Mouse (Mus musculus) myocyte (in vitro differentiated cells): ENCODE data around the gene Mnat1. TPM values are rescaled to one million over a fixed set of nuclear protein-coding genes. Genes with fewer than 3 reads are reported as not detected.

Experiments
- H3K27me3 ChIP-seq: one replicate; pipeline ENCODE4 v1.6.1; 2011; ENCODE audit not compliant: control insufficient read depth, insufficient read depth, insufficient read length
- H3K36me3 ChIP-seq: one replicate; pipeline ENCODE4 v1.6.1; 2011; ENCODE audit not compliant: control insufficient read depth, insufficient read depth
- H3K4me2 ChIP-seq: one replicate; pipeline ENCODE4 v1.6.1; 2011; ENCODE audit warnings: low read depth, control low read depth
- H3K4me3 ChIP-seq: one replicate; pipeline ENCODE4 v1.5.1; 2011; ENCODE audit warnings: mild to moderate bottlenecking, control low read depth, moderate library complexity
- H3K79me2 ChIP-seq: one replicate; pipeline ENCODE4 v1.6.1; 2011; ENCODE audit not compliant: control insufficient read depth, insufficient read depth
- H3ac ChIP-seq: one replicate; pipeline ENCODE4 v1.6.1; 2011; ENCODE audit not compliant: control insufficient read depth, insufficient read length
- CEBPB ChIP-seq: IDR thresholded peaks from 2 replicates; pipeline ENCODE4 v1.6.1; 2011; ENCODE audit warnings: mild to moderate bottlenecking, moderate library complexity; ENCODE audit not compliant: poor library complexity, insufficient read depth, severe bottlenecking
- E2F4 ChIP-seq: IDR thresholded peaks from one replicate; pipeline ENCODE4 v1.6.1; 2011; ENCODE audit warnings: mild to moderate bottlenecking, control low read depth, moderate library complexity; ENCODE audit not compliant: insufficient read depth
- MAX ChIP-seq: IDR thresholded peaks from one replicate; pipeline ENCODE4 v1.6.1; 2011; ENCODE audit warnings: low read depth, mild to moderate bottlenecking, control low read depth
- MYOD1 ChIP-seq, 3 experiments: IDR thresholded peaks; one replicate each; pipeline ENCODE4 v1.6.1; 2011; ENCODE audit warnings: control low read depth in 2 of 3, low read depth in 2 of 3, mild to moderate bottlenecking in 2 of 3, moderate library complexity in 1 of 3; ENCODE audit not compliant: insufficient read length in 2 of 3, control insufficient read depth in 1 of 3
- MYOG ChIP-seq, 3 experiments: IDR thresholded peaks; one replicate each; pipeline ENCODE4 v1.6.1; 2011; ENCODE audit warnings: control low read depth in 2 of 3, low read depth in 2 of 3, mild to moderate bottlenecking in 2 of 3; ENCODE audit not compliant: insufficient read length in 2 of 3, control insufficient read depth in 1 of 3, insufficient read depth in 1 of 3
- POLR2A ChIP-seq: IDR thresholded peaks from one replicate; pipeline ENCODE4 v1.6.1; 2011; ENCODE audit warnings: low read depth, mild to moderate bottlenecking, control low read depth, moderate library complexity; ENCODE audit not compliant: insufficient read length
- POLR2AphosphoS2 ChIP-seq: IDR thresholded peaks from one replicate; pipeline ENCODE4 v1.6.1; 2011; ENCODE audit warnings: low read depth, control low read depth; ENCODE audit not compliant: insufficient read length
- REST ChIP-seq: IDR thresholded peaks from one replicate; pipeline ENCODE4 v1.6.1; 2011; ENCODE audit warnings: mild to moderate bottlenecking, control low read depth, moderate library complexity; ENCODE audit not compliant: insufficient read depth, insufficient read length
- SRF ChIP-seq: IDR thresholded peaks from one replicate; pipeline ENCODE4 v1.6.1; 2011; ENCODE audit warnings: low read depth; ENCODE audit not compliant: control insufficient read depth, insufficient read length
- TCF12 ChIP-seq: IDR thresholded peaks from one replicate; pipeline ENCODE4 v1.6.1; 2011; ENCODE audit warnings: mild to moderate bottlenecking, control low read depth; ENCODE audit not compliant: poor library complexity, insufficient read depth, severe bottlenecking
- TCF3 ChIP-seq: IDR thresholded peaks from one replicate; pipeline ENCODE4 v1.6.1; 2011; ENCODE audit warnings: low read depth, control low read depth; ENCODE audit not compliant: insufficient read length
- USF1 ChIP-seq: IDR thresholded peaks from one replicate; pipeline ENCODE4 v1.6.1; 2011; ENCODE audit warnings: low read depth, mild to moderate bottlenecking, control low read depth, moderate library complexity
- polyA plus RNA-seq: library from polyadenylated mRNA; unstranded; fragments of >200 nt; fragmentation: generic; extraction: Trizol; gene quantifications from one replicate; pipeline ENCODE4 v1.2.1, GENCODE M21; 2012; ENCODE audit warnings: missing spikeins

Gene Mnat1
- polyA plus RNA-seq, 1 experiment, result 30.4 TPM

- Histone ChIP-seq H3ac (no peak overlapping the region), H3K4me2 (no peak overlapping the region), H3K4me3 (no peak overlapping the region), H3K79me2 (no peaks in the 10 kb centered on the region), H3K27me3 (no peaks in the 10 kb centered on the region), H3K36me3 (no peaks in the 10 kb centered on the region)
- no peak for TF ChIP-seq MYOG (IDR thresholded peaks at IDR 0.05; ENCODE audit: control insufficient read depth in 1 of 3, insufficient read depth in 1 of 3, insufficient read length in 2 of 3, low read depth in 2 of 3)
- TF ChIP-seq E2F4, result no peak
- no peak for TF ChIP-seq REST
- no peak for TF ChIP-seq USF1
- no peak for TF ChIP-seq MAX
- TF ChIP-seq POLR2A, result no peak
- no peak for TF ChIP-seq TCF3
- no peak for TF ChIP-seq POLR2AphosphoS2
- no peak for TF ChIP-seq MYOD1 (IDR thresholded peaks at IDR 0.05; ENCODE audit: control insufficient read depth in 1 of 3, insufficient read length in 2 of 3, low read depth in 2 of 3)
- TF ChIP-seq CEBPB, result no peak
- TF ChIP-seq SRF, result no peak
- no peak for TF ChIP-seq TCF12
These were observed 36.4 kb upstream of the Mnat1 start for GRCm38 (mm10) chr12:73087086-73087485.

- TF ChIP-seq MYOG (IDR thresholded peaks at IDR 0.05; ENCODE audit: control insufficient read depth in 1 of 3, insufficient read depth in 1 of 3, insufficient read length in 2 of 3, low read depth in 2 of 3) (no peak), SRF (no peak), E2F4 (no peak), USF1 (no peak), MYOD1 (IDR thresholded peaks at IDR 0.05; ENCODE audit: control insufficient read depth in 1 of 3, insufficient read length in 2 of 3, low read depth in 2 of 3) (no peak), POLR2AphosphoS2 (no peak), TCF12 (no peak), POLR2A (no peak), MAX (no peak), REST (no peak), CEBPB (no peak), TCF3 (no peak)
- Histone ChIP-seq H3K4me2 (no peak overlapping the region), H3K36me3 (no peaks in the 10 kb centered on the region), H3K79me2 (no peaks in the 10 kb centered on the region), H3ac (no peak overlapping the region), H3K27me3 (no peaks in the 10 kb centered on the region), H3K4me3 (no peak overlapping the region)
These were observed 35.0 kb upstream of the Mnat1 start for GRCm38 (mm10) chr12:73088500-73088899.

- Histone ChIP-seq H3K4me3 (no peak overlapping the region), H3K79me2 (no peaks in the 10 kb centered on the region), H3K36me3 (no peaks in the 10 kb centered on the region), H3K4me2 (no peak overlapping the region), H3K27me3 (no peaks in the 10 kb centered on the region), H3ac (no peak overlapping the region)
- TF ChIP-seq TCF12, result no peak
These were observed 34.6 kb upstream of the Mnat1 start for GRCm38 (mm10) chr12:73088911-73089310.

GRCm38 (mm10) chr12:73090672-73091335, 32.7 kb upstream of the Mnat1 start:
- Histone ChIP-seq H3ac (no peak overlapping the region), H3K27me3 (no peaks in the 10 kb centered on the region), H3K4me3 (no peak overlapping the region), H3K4me2 (no peak overlapping the region), H3K79me2 (no peaks in the 10 kb centered on the region), H3K36me3 (no peaks in the 10 kb centered on the region)
- TF ChIP-seq MYOD1 (IDR thresholded peaks at IDR 0.05; ENCODE audit: control insufficient read depth in 1 of 3, insufficient read length in 2 of 3, low read depth in 2 of 3) (no peak), SRF (no peak), POLR2AphosphoS2 (no peak), MAX (no peak), POLR2A (no peak), TCF12 (no peak), CEBPB (no peak), USF1 (no peak), REST (no peak), TCF3 (no peak), E2F4 (no peak), MYOG (IDR thresholded peaks at IDR 0.05; ENCODE audit: control insufficient read depth in 1 of 3, insufficient read depth in 1 of 3, insufficient read length in 2 of 3, low read depth in 2 of 3) (no peak)

- Histone ChIP-seq H3K27me3 (no peaks in the 10 kb centered on the region), H3K36me3 (peaks cover 10% of the 10 kb centered on the region), H3K4me2 (no peak overlapping the region), H3ac (no peak overlapping the region), H3K79me2 (no peaks in the 10 kb centered on the region), H3K4me3 (no peak overlapping the region)
- TF ChIP-seq MYOG (IDR thresholded peaks at IDR 0.05; ENCODE audit: control insufficient read depth in 1 of 3, insufficient read depth in 1 of 3, insufficient read length in 2 of 3, low read depth in 2 of 3) (no peak), POLR2AphosphoS2 (no peak), POLR2A (no peak), MAX (no peak), MYOD1 (IDR thresholded peaks at IDR 0.05; ENCODE audit: control insufficient read depth in 1 of 3, insufficient read length in 2 of 3, low read depth in 2 of 3) (no peak), REST (no peak), TCF12 (no peak), CEBPB (no peak), E2F4 (no peak), TCF3 (no peak), USF1 (no peak), SRF (no peak)
These were observed 29.3 kb upstream of the Mnat1 start for GRCm38 (mm10) chr12:73094189-73094588.
